In genomic region chr10:127261706-127262547, GRCm38 (mm10) we compare ENCODE assay signal across 8 mouse cellular contexts. TPM values are rescaled to one million over a fixed set of nuclear protein-coding genes. Genes with fewer than 3 reads are reported as not detected.
A peak's percentile ranks its signal among the peaks of the same experiment; 100 is the strongest.
DNase-seq lines count a peak whose midpoint lies in the region; ATAC-seq and TF ChIP-seq lines count a peak whose summit lies in the region.

No protein-coding gene starts in this region.

- H3K9me3 ChIP-seq in kidney, embryonic 14.5 days (ENCODE audit: control insufficient read depth, low read length): no peaks in the 10 kb centered on the region
- no peaks in the 10 kb centered on the region for H3K9me3 ChIP-seq in hindbrain, embryonic 11.5 days (ENCODE audit: control insufficient read depth, low read length)
- H3K9me3 ChIP-seq in midbrain, postnatal 0 days (ENCODE audit: low read length): no peaks in the 10 kb centered on the region

- peaks cover 6% of the 10 kb centered on the region; the same call in 1 of the 2 replicates for H3K4me1 ChIP-seq in kidney, embryonic 14.5 days (ENCODE audit: control insufficient read depth, insufficient read depth, low read length)
- peaks cover 5% of the 10 kb centered on the region; the same call in 1 of the 2 replicates for H3K4me1 ChIP-seq in hindbrain, embryonic 11.5 days (replicated peaks; ENCODE audit: control insufficient read depth, insufficient read depth, low read length)
- H3K4me1 ChIP-seq in midbrain, postnatal 0 days (ENCODE audit: insufficient read depth, low read length): peaks cover 18% of the 10 kb centered on the region; the same call in 1 of the 2 replicates

- no peak for TF ChIP-seq POLR2A in brain, embryonic 14.5 days (IDR thresholded peaks at IDR 0.05; ENCODE audit: borderline replicate concordance, extremely low read depth, insufficient read depth, insufficient read length, poor library complexity, severe bottlenecking)

- no peak overlapping the region for H3K9ac ChIP-seq in kidney, embryonic 14.5 days (ENCODE audit: low read depth, low read length)
- H3K9ac ChIP-seq in hindbrain, embryonic 11.5 days (ENCODE audit: low read depth, low read length): peak overlapping the region; percentile 74
- H3K9ac ChIP-seq in midbrain, postnatal 0 days (replicated peaks; ENCODE audit: low read length, poor library complexity, severe bottlenecking): peak overlapping the region; percentile 93

- no peaks in the 10 kb centered on the region for H3K36me3 ChIP-seq in kidney, embryonic 14.5 days (ENCODE audit: control insufficient read depth, insufficient read depth, low read length)
- no peaks in the 10 kb centered on the region for H3K36me3 ChIP-seq in hindbrain, embryonic 11.5 days (ENCODE audit: control insufficient read depth, insufficient read depth, low read length)
- no peaks in the 10 kb centered on the region for H3K36me3 ChIP-seq in midbrain, postnatal 0 days (ENCODE audit: insufficient read depth, low read length)

- no peak for ATAC-seq in kidney, embryonic 14.5 days (ENCODE audit: low FRiP score, low TSS enrichment)
- ATAC-seq in hindbrain, embryonic 11.5 days (ENCODE audit: low FRiP score): no peak
- ATAC-seq in midbrain, postnatal 0 days (ENCODE audit: low FRiP score): no peak

- H3K4me3 ChIP-seq in kidney, embryonic 14.5 days (ENCODE audit: low read length): peak overlapping the region; percentile 42; the same call in 1 of the 2 replicates
- H3K4me3 ChIP-seq in hindbrain, embryonic 11.5 days (ENCODE audit: low read depth, low read length): peak overlapping the region; percentile 58
- H3K4me3 ChIP-seq in midbrain, postnatal 0 days (ENCODE audit: low read depth, low read length): peak overlapping the region; percentile 66

- DNase-seq in kidney, postnatal 10 days: no peak
- peak; percentile 55 for DNase-seq in brain, embryonic 14.5 days (ENCODE audit: low read depth)
- DNase-seq in hindbrain, embryonic 11.5 days (ENCODE audit: low spot score): peak; percentile 30
- peak; percentile 53 for DNase-seq in midbrain, postnatal 0 days (ENCODE audit: low spot score)
- DNase-seq in c-Kit-positive CD71-positive TER-119-positive erythroid progenitor cells, embryonic 14.5 days (ENCODE audit: low spot score): no peak
- DNase-seq in embryo, embryonic 10 days (ENCODE audit: low spot score): no peak
- DNase-seq in heart, adult 11 months: no peak

- H3K4me2 ChIP-seq in kidney, embryonic 14.5 days (replicated peaks; ENCODE audit: low read depth, low read length): peak overlapping the region; percentile 87; the same call in 1 of the 2 replicates
- H3K4me2 ChIP-seq in hindbrain, embryonic 11.5 days (replicated peaks; ENCODE audit: low read depth, low read length): peak overlapping the region; percentile 88
- peak overlapping the region; percentile 80 for H3K4me2 ChIP-seq in midbrain, postnatal 0 days (ENCODE audit: low read depth, low read length, poor library complexity, severe bottlenecking)

- no peak for TF ChIP-seq CTCF in brain, embryonic 14.5 days (IDR thresholded peaks at IDR 0.05; ENCODE audit: borderline replicate concordance, extremely low read depth, insufficient read depth, insufficient read length)
- TF ChIP-seq CTCF in midbrain, postnatal 0 days (IDR thresholded peaks at IDR 0.05): no peak

- H3K27ac ChIP-seq in kidney, embryonic 14.5 days (ENCODE audit: low read depth, low read length): no peak overlapping the region
- peak overlapping the region; percentile 79 for H3K27ac ChIP-seq in hindbrain, embryonic 11.5 days (ENCODE audit: low read depth, low read length)
- H3K27ac ChIP-seq in midbrain, postnatal 0 days (ENCODE audit: low read depth, low read length): peak overlapping the region; percentile 91

- WGBS in kidney, embryonic 14.5 days: 68% methylated on average over 15 of the region's 15 CpGs
- 62% methylated on average over 15 of the region's 15 CpGs for WGBS in hindbrain, embryonic 11.5 days
- 51% methylated on average over 15 of the region's 15 CpGs for WGBS in midbrain, postnatal 0 days

- peaks cover 24% of the 10 kb centered on the region for H3K27me3 ChIP-seq in kidney, embryonic 14.5 days (ENCODE audit: control insufficient read depth, insufficient read depth, low read length)
- H3K27me3 ChIP-seq in hindbrain, embryonic 11.5 days (ENCODE audit: control insufficient read depth, insufficient read depth, low read length): no peaks in the 10 kb centered on the region
- H3K27me3 ChIP-seq in midbrain, postnatal 0 days (ENCODE audit: insufficient read depth, low read length): no peaks in the 10 kb centered on the region

RNA-seq across cellular contexts. Expression of gene Kif5a, which starts 1.2 kb away (rescaled TPM):
- polyA plus RNA-seq in kidney, embryonic 14.5 days (2014; fragmentation: Nextera tagmentation; extraction: Ambion mirVana): 0.37 and 0.57 TPM in 2 replicates
- 97.5 and 134 TPM in 2 replicates for polyA plus RNA-seq in brain, embryonic 14.5 days (2012; rRNA removed)
- polyA plus RNA-seq in hindbrain, embryonic 11.5 days (2014; fragmentation: Nextera tagmentation; extraction: Ambion mirVana): 41.4 and 42.2 TPM in 2 replicates
- total RNA-seq in midbrain, postnatal 0 days (2014; rRNA removed): 244 and 249 TPM in 2 replicates
- polyA plus RNA-seq in midbrain, postnatal 0 days (2015; fragmentation: Nextera tagmentation; extraction: Ambion mirVana): 102 and 103 TPM in 2 replicates

RNA-seq across cellular contexts. Expression of gene Dctn2, which starts 4.2 kb away (rescaled TPM):
- polyA plus RNA-seq in kidney, embryonic 14.5 days (2014; fragmentation: Nextera tagmentation; extraction: Ambion mirVana): 164 and 173 TPM in 2 replicates
- polyA plus RNA-seq in brain, embryonic 14.5 days (2012; rRNA removed): 326 and 373 TPM in 2 replicates
- polyA plus RNA-seq in hindbrain, embryonic 11.5 days (2014; fragmentation: Nextera tagmentation; extraction: Ambion mirVana): 210 and 214 TPM in 2 replicates
- 274 and 309 TPM in 2 replicates for total RNA-seq in midbrain, postnatal 0 days (2014; rRNA removed)
- polyA plus RNA-seq in midbrain, postnatal 0 days (2015; fragmentation: Nextera tagmentation; extraction: Ambion mirVana): 318 and 345 TPM in 2 replicates

RNA-seq across cellular contexts. Expression of gene Mbd6, which starts 26.9 kb away (rescaled TPM):
- 16.2 and 22.3 TPM in 2 replicates for polyA plus RNA-seq in kidney, embryonic 14.5 days (2014; fragmentation: Nextera tagmentation; extraction: Ambion mirVana)
- polyA plus RNA-seq in brain, embryonic 14.5 days (2012; rRNA removed): 39.2 and 67.3 TPM in 2 replicates
- 14.2 and 17.5 TPM in 2 replicates for polyA plus RNA-seq in hindbrain, embryonic 11.5 days (2014; fragmentation: Nextera tagmentation; extraction: Ambion mirVana)
- total RNA-seq in midbrain, postnatal 0 days (2014; rRNA removed): 8.2 and 10.0 TPM in 2 replicates
- polyA plus RNA-seq in midbrain, postnatal 0 days (2015; fragmentation: Nextera tagmentation; extraction: Ambion mirVana): 7.3 and 11.2 TPM in 2 replicates

RNA-seq across cellular contexts. Expression of gene Mars, which starts 49.7 kb away (rescaled TPM):
- 93.9 and 146 TPM in 2 replicates for polyA plus RNA-seq in kidney, embryonic 14.5 days (2014; fragmentation: Nextera tagmentation; extraction: Ambion mirVana)
- 88.2 and 102 TPM in 2 replicates for polyA plus RNA-seq in brain, embryonic 14.5 days (2012; rRNA removed)
- polyA plus RNA-seq in hindbrain, embryonic 11.5 days (2014; fragmentation: Nextera tagmentation; extraction: Ambion mirVana): 173 and 179 TPM in 2 replicates
- total RNA-seq in midbrain, postnatal 0 days (2014; rRNA removed): 62.6 and 84.3 TPM in 2 replicates
- polyA plus RNA-seq in midbrain, postnatal 0 days (2015; fragmentation: Nextera tagmentation; extraction: Ambion mirVana): 103 and 112 TPM in 2 replicates

RNA-seq across cellular contexts. Expression of gene Pip4k2c, which starts 50.5 kb away (rescaled TPM):
- polyA plus RNA-seq in kidney, embryonic 14.5 days (2014; fragmentation: Nextera tagmentation; extraction: Ambion mirVana): 19.2 and 31.0 TPM in 2 replicates
- 20.2 and 24.7 TPM in 2 replicates for polyA plus RNA-seq in brain, embryonic 14.5 days (2012; rRNA removed)
- 11.8 and 12.9 TPM in 2 replicates for polyA plus RNA-seq in hindbrain, embryonic 11.5 days (2014; fragmentation: Nextera tagmentation; extraction: Ambion mirVana)
- total RNA-seq in midbrain, postnatal 0 days (2014; rRNA removed): 17.0 and 18.3 TPM in 2 replicates
- polyA plus RNA-seq in midbrain, postnatal 0 days (2015; fragmentation: Nextera tagmentation; extraction: Ambion mirVana): 14.5 and 15.1 TPM in 2 replicates

Comparison
In these comparisons a context has a peak if more than half of its experiments do, and no peak if none do; other contexts are left out.
1. DNase-seq: peak in brain, embryonic 14.5 days (single experiment), hindbrain, embryonic 11.5 days (single experiment) and midbrain, postnatal 0 days (single experiment); none in kidney, postnatal 10 days (single experiment), c-Kit-positive CD71-positive TER-119-positive erythroid progenitor cells, embryonic 14.5 days (single experiment), embryo, embryonic 10 days (single experiment) and heart, adult 11 months (single experiment).
2. RNA of gene Kif5a, which starts 1.2 kb away (polyA plus RNA-seq): 97.5 to 134 TPM in brain, embryonic 14.5 days, 102 to 103 TPM in midbrain, postnatal 0 days and 41.4 to 42.2 TPM in hindbrain, embryonic 11.5 days; 0.37 to 0.57 TPM in kidney, embryonic 14.5 days; every median in the first group is over 10 times any median in the second.
3. Peak in every context shown above with its lines, with median percentiles within 50 percentile points of each other: H3K4me2 ChIP-seq and H3K4me3 ChIP-seq.